Mouse (Mus musculus): ENCODE data around the gene Sec61a1.
A peak's percentile ranks its signal among the peaks of the same experiment; 100 is the strongest.

The Sec61a1 gene

DNA sequence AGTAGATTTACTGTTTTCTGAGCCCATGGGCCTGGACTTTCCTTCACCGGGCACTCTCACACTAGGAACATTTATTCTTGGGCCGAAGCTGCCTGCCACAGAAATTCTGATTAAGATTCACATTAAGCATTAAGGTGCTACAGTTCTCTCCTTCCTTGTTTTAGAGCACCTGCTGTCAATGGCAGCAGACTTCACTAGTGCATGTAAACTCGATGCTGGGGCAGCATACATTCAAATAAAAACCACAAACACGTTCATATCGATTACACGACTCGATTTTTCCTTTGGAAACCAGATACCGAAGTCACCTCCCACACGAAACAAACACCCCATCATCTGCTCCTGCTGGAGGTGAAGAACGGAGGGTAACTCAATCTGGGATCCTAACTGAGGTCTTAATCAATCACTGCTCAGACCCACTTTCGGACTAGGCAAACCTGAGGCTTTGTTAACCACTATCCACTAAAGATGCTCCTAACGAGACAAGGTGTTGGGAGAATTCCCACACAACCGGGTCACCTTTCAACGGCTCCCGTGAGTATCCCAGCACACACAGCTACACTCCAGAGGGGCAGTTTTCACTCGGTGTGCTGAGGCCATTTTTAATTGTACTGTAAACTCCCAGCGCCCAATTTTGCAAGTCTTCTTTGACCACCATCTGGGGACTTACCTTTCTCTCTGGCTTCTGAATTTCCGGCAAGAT, 853 bp downstream of the Sec61a1 start:
- peak in 1 of 2 experiments; percentile 28 for DNase-seq (ENCODE audit: low spot score in 2 of 2)

DNA sequence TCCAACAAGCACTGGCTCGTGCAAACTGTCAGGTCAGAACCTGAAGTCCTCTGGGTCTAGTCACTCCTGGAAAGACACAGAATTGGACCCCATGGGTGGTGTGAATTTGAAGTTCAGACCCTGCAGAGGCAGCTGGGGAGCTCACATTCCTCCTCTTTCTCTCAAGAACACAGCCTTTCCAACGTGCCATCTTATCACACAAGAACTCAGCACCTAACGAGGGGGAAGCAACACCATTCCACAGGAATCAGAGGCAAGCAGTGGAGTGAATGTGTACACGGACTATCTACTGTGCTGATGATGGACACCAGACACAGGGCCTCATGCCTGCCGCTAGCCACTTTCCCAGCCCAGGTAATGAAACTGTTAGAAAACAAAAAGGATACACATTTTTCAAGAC, 2.0 kb downstream of the Sec61a1 start:
- peak in 1 of 2 experiments; percentile 21 for DNase-seq (ENCODE audit: low spot score in 2 of 2)

DNA sequence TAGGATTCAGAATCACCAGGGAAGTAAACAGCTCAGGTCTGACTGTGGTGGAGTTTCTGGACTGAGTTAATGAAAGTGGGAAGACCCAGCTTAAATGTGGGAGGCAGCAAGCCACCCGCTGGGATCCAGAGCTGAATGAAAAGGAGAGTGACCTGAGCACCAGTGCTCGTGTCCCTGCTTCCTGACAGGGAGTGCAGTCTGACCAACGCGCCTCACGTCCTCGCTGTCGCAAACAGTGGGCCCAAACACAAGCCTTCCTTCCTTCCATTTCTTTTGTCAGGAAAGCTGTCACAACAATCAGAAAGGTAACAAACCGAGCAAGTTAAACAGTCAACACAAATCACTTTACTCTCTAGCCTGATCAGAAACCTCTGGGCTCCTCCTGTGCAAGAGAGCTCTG, 2.7 kb downstream of the Sec61a1 start:
- DNase-seq (ENCODE audit: low spot score in 2 of 2), result peak; percentile 18 to 22

DNA sequence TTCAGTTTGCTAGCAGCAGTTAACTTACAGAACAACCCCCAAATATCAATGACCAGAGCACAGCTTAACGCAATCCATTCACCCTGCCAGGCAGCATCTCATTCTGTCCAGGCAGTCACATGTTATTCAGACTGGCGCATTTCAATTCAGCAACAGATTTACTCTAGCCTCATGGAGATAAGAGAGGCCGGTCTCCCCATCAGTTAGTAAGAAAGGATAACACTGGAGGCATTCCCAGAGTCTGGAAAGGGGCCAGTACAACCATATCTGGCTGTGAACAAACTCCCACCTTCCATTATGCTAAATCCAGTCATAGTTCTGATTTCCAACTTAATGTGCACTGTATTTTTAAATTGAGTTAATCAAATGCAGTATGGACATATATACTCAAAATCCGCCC, 4.2 kb downstream of the Sec61a1 start:
- peak; percentile 31 to 42 for DNase-seq (ENCODE audit: low spot score in 2 of 2)

DNA sequence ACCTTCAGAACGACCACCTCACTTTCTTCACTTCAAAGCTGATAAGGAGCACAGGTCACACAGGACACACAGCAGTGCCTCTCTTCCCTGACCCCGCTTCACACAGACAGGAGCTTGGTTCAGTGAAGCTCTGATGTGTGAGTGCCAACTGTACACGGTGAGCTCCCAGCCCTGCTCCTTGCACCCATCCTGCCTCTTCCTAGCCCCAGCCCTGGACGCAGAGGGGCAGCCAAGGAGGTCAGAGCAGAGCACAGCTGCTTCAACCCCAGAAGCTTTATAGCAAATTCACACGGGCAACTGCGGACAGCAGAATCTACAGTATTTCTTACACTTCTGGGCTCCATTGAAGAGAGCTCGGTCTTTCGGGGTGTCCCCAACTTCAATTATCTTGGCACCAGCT, 4.7 kb downstream of the Sec61a1 start:
- DNase-seq (ENCODE audit: low spot score in 2 of 2), result peak; percentile 14 to 17

DNA sequence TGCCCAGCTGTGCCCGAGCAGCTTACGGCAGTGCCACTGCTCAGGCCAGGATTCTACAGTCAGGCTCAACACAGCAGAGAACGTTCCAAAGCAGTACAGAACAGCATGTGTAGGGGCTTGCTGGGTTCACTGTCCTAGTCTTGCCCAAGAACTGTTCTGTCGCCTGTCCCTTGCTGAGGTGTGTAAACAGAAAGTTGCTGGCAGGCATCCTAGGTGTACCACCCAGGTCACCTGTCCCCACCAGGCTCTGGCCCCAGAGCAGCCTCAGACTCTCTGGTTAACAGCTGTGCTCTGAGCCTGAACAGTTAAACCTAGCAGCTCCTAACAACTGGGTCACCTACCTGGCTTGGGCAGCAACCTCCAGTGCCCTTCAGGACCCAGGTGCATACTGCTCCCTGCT, 15.7 kb downstream of the Sec61a1 start:
- DNase-seq (ENCODE audit: low spot score in 2 of 2), result no peak

DNA sequence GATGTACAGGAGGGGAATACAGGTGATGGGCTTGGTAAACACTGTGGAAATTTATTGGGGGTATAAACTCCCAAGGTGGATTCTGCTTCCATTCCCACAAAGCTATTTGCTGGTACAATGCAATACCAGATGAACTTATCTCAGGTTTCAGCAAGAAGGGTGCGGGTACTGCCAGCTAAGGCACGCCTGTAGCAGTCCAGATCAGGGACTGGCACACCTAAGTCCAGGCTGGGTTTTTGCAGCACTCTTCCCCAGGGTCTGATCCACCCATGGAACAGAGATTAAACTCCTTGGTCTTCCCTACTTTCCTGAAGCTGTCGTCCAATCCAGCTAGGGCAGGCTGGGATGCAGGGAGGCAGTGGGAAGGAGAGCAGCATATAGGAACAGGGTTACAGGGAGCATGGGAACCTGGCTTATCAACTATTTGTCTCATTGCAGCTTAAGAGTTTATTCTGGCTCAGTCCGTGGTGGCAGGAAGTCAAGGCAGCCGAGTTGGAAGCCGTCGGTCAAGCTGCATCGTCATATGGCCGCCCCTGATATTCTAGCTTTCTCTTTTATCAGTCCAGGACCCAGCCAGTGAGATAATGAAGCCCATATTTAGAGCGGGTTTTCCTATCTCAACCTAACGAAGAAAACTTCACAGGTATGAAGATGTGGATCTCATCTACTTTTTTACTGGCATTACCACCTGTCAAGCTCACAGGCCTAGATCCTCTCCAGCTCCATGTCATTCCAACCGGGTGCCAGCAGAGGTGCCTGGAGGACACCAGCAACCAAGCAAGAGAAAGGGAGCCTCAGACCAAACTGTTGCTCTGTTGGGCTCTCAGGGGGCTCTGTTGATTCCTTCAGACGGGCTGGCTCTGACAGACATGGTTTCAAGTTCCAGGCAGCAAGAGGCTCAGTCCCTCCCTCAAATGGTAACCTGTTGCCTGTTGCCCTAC, 16.4 kb downstream of the Sec61a1 start:
- DNase-seq (ENCODE audit: low spot score in 2 of 2), result no peak

DNA sequence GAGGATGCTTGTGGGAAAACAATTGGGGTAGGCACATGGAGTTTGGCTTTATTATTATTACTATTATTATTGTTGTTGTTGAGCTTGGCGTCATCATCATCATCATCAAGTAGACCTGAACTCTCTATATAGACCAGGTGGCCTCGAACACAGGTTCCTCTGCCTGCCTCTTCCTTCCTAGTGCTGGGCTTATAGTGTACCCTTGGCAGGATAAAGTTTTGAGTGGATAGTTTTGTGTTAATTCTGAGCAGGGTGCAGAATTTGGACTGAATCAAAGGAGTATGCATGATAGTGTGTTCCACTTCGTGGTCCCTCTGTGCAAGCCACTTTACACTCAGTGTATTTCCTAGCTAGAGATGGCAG, 18.3 kb downstream of the Sec61a1 start:
- no peak for DNase-seq (ENCODE audit: low spot score in 2 of 2)

DNA sequence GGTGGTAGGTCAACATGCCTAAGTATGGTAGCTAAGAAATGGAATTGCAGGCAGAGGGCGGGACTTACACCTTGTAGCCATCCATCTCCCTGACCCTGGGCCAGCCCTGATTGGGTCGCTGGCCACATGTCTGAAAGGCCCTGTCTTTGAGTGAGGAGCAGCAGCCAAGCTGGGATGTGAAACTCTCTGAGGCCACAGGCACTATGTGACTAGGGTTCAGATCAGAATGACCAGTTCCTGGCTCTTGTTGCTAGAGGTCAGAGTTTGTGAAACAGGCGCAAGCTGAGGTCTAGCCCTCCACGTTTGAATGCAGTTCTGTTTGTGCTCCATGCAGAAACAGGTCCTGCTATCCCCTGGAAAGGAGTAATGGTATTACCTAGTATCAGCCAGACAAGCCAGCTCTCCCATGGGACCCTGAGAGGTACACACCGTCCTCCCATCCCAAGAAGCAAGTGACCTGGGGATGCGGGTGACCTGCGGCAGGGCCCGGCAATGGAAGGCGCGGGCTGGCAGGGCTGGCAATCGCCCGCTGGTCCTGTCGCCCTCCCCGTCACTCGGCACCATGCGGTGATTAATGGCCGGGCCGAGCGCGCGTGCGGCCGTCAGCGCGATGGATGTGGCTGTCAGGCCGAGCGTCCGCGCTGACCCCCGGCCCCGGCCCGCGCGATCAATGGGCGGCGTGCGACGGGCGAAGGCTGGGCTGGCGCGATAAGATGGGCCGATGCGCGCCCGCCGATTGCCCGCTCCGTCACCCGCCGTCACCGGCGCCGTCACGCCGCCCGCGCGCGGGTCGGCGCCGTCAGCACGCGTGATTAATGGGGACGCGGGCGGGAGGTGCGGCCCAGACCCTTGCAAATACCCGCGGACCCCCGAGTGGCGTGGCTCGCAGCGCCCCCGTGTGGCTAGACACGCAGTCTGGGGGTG, 19.0 kb downstream of the Sec61a1 start:
- peak; percentile 81 to 83 for DNase-seq (ENCODE audit: low spot score in 2 of 2)

DNA sequence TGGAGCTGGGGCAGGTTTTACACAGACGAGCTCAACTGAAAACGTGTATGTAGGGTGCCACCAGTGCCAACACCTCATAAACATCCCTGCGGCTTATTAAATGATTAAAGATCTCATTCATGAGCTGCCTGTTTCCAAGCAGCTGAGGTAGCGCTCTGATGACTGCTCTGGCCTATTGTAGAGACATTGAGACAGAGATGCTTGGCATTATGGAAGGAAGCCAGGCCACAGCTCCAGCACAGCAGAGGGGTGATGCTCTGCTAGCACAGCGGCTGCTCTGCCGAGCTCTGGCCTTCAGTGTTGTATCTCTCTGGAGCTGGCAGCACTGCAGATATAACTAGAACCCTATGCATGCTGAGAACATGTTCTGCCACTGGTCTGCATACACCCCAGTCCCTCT, 25.0 kb downstream of the Sec61a1 start:
- no peak for DNase-seq (ENCODE audit: low spot score in 2 of 2)

DNA sequence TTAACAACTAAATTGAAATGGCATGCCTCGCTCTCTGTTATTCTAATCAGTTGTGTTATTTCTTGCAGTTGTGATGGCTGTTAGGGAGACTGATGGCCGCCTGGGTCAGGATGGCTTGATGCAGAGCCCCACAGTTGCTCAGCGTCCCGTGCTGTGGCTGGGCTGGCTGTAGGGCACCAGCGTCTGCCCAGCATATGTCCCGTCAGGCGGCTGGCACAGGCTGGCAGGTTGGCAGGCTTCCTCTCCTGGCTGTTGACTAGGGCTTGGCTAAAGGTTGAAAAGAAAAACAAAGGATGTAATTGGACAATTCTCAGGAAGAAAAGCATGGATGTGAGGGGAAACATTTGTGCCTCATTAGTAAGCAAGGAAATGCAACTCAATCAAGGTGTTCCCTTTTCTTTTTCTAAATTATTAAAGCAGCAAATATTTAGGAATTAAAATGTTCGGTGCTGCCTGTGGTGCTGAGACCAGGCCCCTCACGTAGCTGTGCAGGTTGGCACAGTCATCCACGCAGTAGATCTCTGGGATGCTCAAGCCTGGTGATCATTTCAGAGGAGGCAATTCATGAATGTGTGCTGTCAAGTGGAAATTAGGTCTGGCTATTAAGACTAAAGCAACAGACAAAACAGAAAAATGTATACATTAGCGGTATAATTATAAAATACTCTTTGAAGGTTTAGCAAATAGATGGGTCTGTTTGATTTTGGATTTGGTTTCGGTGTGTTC, 27.9 kb downstream of the Sec61a1 start:
- DNase-seq (ENCODE audit: low spot score in 2 of 2), result peak; percentile 70 to 79

DNA sequence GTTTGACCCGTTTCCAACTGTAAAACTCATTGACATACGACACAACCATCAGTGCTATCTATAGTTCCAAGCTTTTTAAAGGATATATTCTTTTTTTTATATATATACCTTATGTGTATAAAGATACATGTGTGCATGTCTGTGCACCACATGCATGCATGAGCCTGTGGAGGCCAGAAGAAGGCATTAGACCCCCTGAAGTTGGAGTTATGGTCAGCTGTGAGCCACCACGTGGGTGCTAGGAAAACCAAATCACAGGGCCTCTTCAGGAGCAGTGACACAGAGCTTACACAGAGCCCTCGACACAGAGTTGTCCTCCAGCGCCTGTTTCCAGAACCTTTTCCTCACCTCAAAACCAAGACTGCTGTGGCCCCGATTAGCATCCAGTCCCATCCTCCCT, 28.9 kb downstream of the Sec61a1 start:
- no peak for DNase-seq (ENCODE audit: low spot score in 2 of 2)

DNA sequence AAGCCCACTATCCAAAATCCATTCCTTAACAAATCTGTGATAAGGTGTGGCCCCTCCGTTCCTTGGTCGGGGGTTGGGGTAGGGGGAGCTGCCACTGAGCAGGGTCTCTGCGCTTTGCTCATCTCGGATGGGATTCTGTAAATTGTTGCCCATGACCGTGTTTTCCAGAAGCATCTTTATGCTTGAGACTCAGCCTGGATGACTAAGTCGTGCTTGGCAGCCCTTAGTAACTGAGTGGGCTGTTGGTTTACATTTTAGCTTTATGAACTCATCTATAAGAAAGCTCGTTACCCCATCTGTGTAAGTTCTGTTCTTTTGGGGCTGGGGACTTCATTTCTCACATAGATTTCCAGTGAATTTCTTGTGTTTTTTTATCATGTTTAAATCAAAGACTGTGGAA, 29.7 kb downstream of the Sec61a1 start:
- DNase-seq (ENCODE audit: low spot score in 2 of 2), result no peak

DNA sequence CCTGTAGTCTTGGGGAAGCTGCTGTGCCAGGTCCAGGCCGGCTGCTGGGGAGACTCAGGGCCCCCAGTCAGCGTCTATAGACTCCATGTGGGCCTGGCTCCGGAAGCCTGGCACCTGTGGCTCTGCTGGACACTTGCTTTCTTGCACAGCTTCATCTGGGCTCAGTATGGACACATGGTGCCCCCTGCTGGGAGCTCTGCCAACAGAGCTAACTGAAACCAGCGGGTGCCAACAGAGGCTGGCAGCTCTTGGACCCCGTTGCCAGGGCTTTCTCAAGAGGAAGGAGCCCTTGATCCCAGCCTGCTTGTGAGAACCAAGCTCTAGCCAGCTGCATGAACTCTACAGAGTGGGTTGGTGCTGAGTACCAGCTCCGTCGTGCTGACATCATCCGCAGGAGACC, 31.8 kb downstream of the Sec61a1 start:
- DNase-seq (ENCODE audit: low spot score in 2 of 2), result peak; percentile 90 to 91

DNA sequence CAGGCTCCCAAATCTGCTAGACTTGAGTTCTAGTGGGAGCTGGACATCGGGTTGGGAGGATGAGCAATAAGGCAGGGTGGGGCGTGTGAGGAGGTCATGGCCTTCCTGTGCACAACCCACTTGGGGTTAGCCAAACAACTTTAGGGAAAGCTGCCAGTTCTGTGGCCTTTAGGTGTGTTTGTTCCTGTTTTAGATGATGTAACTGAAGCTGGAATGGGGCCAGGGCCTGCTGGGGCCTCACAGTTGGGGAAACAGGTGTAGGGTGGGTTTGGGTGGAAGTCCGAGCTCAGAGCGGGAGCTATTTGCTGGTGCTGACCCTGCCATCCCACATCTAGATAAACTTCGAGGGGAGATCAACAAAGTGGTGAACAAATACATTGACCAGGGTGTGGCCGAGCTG, 33.3 kb downstream of the Sec61a1 start:
- DNase-seq (ENCODE audit: low spot score in 2 of 2), result no peak

DNA sequence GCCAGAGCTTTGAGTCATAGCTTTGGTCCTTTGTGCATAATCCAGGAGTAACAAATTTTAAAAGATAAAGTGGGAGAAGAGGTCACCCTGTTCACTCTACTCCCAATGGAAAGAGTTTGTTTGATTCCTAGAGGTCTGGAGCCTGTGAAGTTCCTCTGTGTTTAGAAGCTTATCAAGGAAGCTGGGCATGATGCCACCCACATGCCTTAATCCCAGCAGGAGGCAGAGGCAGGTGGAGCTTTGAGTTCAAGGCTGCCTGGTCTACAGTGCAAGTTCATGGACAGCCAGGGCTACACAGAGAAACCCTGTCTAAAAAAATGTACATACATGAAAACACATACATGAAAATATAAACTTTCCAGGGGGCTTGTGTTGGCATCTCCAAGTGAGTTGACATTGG, 34.8 kb downstream of the Sec61a1 start:
- no peak for DNase-seq (ENCODE audit: low spot score in 2 of 2)

DNA sequence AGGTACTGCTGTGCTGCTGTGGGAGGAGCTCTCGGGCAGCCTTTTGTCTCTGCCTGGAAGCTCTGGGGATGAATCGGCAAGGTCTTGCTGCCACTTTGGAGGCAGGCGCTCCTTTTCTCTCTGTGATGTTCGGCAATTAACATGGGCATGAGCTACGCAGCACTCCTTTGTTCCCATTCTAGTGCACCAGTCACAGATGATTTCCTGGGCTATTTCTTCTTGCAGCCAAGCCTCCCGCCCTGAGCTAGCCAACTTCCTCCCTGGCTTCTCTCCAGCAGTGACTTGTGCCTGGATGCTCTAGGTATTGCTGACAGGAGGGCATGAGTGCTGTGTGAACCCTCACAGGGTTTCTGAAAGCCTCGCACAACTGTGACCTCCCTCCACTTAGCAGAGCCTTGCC, 35.6 kb downstream of the Sec61a1 start:
- no peak for DNase-seq (ENCODE audit: low spot score in 2 of 2)

DNA sequence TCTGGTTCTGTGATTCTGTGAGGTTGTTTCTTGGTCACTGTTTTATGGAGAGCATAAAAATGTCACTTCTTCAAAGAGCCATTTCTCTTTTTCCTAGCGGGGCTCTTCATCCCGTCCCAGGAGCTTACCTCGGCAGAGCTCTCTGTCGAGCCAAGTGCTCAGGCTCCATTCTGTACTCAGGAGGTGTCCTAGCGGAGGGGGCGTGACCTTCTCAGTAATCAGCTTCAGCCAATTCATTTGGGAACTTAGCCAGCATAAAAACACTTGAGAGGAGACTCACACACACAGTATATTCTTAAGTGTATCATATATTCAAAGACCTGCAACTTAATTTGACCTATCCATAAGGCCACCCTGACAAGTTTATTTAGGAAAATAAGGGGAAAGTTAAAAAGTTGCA, 38.3 kb downstream of the Sec61a1 start:
- no peak for DNase-seq (ENCODE audit: low spot score in 2 of 2)

DNA sequence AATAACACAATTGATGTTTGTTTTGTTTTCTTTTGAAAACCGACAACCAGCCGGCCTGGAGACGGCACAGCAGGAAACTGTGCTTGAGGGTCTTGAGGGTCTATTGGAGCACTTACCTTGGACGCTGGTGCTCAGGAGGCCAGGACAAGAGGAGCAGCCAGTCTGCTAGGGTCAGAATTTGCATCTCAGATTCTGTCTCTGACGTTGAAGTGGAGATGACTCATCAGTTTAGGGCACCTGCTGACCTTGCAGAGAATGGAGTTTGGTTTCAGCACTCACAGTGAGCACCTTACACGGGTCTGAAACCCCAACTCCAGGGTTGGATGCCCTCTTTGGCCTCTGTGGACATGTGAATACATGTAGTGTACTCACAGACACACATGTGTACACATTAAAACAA, 48.8 kb downstream of the Sec61a1 start:
- no peak for DNase-seq (ENCODE audit: low spot score in 2 of 2)

DNA sequence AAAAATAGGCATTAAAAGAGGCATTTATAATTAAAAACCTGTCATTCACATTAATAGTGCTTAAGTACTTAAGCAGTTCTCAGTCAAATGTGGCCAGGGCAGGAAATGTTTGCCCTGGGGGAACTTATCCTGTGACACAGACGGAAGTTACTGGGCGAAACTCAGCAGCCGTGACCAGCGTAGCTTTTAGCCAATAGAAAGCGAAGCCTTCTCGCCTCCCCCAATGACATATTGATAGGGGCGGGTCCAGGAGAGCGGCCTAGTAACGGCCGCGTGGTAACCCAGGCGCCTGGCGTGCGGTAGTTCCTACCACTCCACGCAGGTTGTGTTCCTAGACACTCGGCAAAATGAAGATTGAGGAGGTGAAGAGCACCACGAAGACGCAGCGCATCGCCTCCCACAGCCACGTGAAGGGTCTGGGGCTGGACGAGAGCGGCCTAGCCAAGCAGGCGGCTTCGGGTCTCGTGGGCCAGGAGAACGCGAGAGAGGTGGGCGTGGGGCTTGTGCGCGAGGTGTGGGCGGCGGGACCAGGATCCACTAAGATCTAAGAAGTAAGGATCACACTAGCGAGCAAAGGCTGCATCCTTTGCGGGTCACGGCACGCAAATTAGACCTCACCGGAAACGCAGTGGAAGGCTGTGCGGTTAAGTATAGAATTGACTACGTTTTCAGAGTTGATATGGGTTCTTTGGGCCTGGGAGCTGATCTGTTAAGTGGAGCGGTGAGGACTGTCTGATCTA, 53.4 kb downstream of the Sec61a1 start, which contains the start of gene Ruvbl1:
Gene Ruvbl1 (plus strand): TSS at position 229 of the 740 bp plus-strand sequence.
- peak; percentile 95 to 97 for DNase-seq (ENCODE audit: low spot score in 2 of 2)

DNA sequence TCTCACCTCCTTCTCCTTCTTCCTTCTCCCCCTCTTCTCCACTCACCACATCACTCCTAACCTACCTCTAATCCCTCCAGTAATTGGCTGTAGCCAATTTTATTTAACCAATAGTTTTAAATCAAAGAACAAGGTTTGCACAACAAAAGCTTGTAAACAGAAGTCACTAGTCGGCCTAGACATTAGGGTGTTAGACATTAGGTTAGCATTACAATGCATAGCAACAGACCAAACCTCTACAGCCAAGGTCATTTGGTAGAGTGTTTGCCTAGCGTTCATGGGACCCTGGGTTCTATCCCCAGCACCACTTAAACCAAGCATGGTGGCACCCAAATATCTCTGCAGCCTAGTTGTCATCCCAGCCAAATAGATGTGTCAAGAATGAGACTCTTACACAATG, 64.2 kb downstream of the Sec61a1 start:
- no peak for DNase-seq (ENCODE audit: low spot score in 2 of 2)
